Mouse (Mus musculus) midbrain, embryonic 11.5 days (tissue): Measurements from ENCODE around the gene Gm28043. TPM values are rescaled to one million over a fixed set of nuclear protein-coding genes. Genes with fewer than 3 reads are reported as not detected.
A peak's percentile ranks its signal among the peaks of the same experiment; 100 is the strongest.

Source experiments
- ATAC-seq: fragments of 200-750 bp; cut with Nextera tagmentation; 2 replicates; pipeline ENCODE4 v1.8.0; 2017; ENCODE audit warnings: moderate TSS enrichment, moderate library complexity; ENCODE audit not compliant: low FRiP score
- DNase-seq: peaks from one replicate; pipeline ENCODE4 v3.0.0; 2015; ENCODE audit warnings: low spot score; ENCODE audit errors: missing footprints
- H3K27ac ChIP-seq: fragments of 300-500 bp; sonication (generic); 2 replicates; pipeline ENCODE4 v1.5.1; 2014; ENCODE audit warnings: low read depth, low read length
- H3K27me3 ChIP-seq: fragments of 300-500 bp; sonication (generic); 2 replicates; pipeline ENCODE4 v1.6.1; 2014; ENCODE audit warnings: mild to moderate bottlenecking, low read length, moderate library complexity, mixed read lengths; ENCODE audit not compliant: control insufficient read depth, insufficient read depth
- H3K36me3 ChIP-seq: fragments of 300-500 bp; sonication (generic); 2 replicates; pipeline ENCODE4 v1.6.1; 2014; ENCODE audit warnings: mild to moderate bottlenecking, low read length, moderate library complexity, mixed read lengths; ENCODE audit not compliant: control insufficient read depth, insufficient read depth
- H3K4me1 ChIP-seq: fragments of 300-500 bp; sonication (generic); 2 replicates; pipeline ENCODE4 v1.6.1; 2014; ENCODE audit warnings: low read length; ENCODE audit not compliant: control insufficient read depth, insufficient read depth
- H3K4me2 ChIP-seq: fragments of 300-500 bp; sonication (generic); 2 replicates; pipeline ENCODE4 v1.6.1; 2014; ENCODE audit warnings: mild to moderate bottlenecking, moderate library complexity
- H3K4me3 ChIP-seq: fragments of 300-500 bp; sonication (generic); 2 replicates; pipeline ENCODE4 v1.5.1; 2014; ENCODE audit warnings: low read depth, low read length
- H3K9ac ChIP-seq: fragments of 300-500 bp; sonication (generic); 2 replicates; pipeline ENCODE4 v1.6.1; 2014; ENCODE audit warnings: low read length
- H3K9me3 ChIP-seq: fragments of 300-500 bp; sonication (generic); 2 replicates; pipeline ENCODE4 v1.6.1; 2016; ENCODE audit warnings: low read length; ENCODE audit not compliant: control insufficient read depth
- WGBS: fragments of 180-500 bp; shearing (Covaris S2); extraction: QIAGEN DNeasy Blood & Tissue Kit; methylation state at CpG from one replicate; pipeline ENCODE4 v1.1.7; 2014; 5-methylcytosine and 5-hydroxymethylcytosine counted together
- microRNA-seq: library from miRNA; unstranded; fragments of <30 nt; microRNA quantifications from one replicate; pipeline ENCODE4, GENCODE M21; 2017
- polyA plus RNA-seq: library from polyadenylated mRNA; unstranded; fragments of >200 nt; fragmentation: Nextera tagmentation; extraction: Ambion mirVana; gene quantifications from 2 replicates; pipeline ENCODE4 v1.2.1, GENCODE M21; 2014

Gm28043 gene
- polyA plus RNA-seq, 1 experiment from 2014 or later = 2.2 TPM

DNA sequence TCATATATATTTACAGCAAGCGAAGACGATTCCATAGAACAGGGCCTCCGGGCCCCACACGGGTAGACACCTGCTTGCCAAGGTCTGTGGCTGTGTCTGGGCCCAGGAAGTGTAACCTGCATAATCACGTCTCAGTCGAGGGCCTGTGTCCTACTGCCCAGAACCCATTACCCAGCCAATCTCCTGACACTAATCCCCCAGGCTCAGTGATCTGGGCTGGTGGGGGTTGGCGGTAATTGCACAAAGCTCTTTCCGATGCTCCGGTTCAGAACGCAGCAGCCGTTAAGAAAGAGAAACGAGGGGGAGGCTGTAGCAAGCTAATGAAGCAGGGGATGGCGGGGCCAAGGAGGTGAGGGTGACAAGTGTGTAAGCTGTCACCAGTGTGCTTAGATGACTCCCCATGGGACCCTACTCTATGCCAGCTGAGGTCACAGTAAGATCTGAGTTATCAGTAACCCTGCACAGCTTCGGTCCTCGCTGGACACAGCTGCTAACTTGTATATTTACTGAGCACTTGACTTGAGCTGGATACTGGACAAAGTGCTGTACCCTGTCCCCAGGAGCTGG is 121.9 kb downstream of the Gm28043 start:
- H3K4me2 ChIP-seq = no peak overlapping the region

GRCm38 (mm10) chr17:29737849-29738804 is 123.5 kb downstream of the Gm28043 start:
- H3K4me2 ChIP-seq = no peak overlapping the region
- 0 out of 2 replicates have a peak overlapping the region, but pooled peaks have one; percentile 3 for H3K9ac ChIP-seq
- H3K27me3 ChIP-seq = no peaks in the 10 kb centered on the region
- H3K9me3 ChIP-seq = no peaks in the 10 kb centered on the region
- 66% methylated on average over 22 of the region's 22 CpGs for WGBS
- DNase-seq (no peak), ATAC-seq (peak; percentile 80)
- H3K4me1 ChIP-seq = peaks cover 14% of the 10 kb centered on the region; the same call in 1 of the 2 replicates
- H3K36me3 ChIP-seq = no peaks in the 10 kb centered on the region
- H3K4me3 ChIP-seq = no peak overlapping the region
- H3K27ac ChIP-seq = 0 out of 2 replicates have a peak overlapping the region, but pooled peaks have one; percentile 27

More for the DNA sequence above, 121.9 kb downstream of the Gm28043 start:
- H3K4me3 ChIP-seq = no peak overlapping the region
- H3K27ac ChIP-seq = peak overlapping the region; percentile 73
- DNase-seq (peak; percentile 91), ATAC-seq (peak; percentile 56)
- H3K36me3 ChIP-seq = no peaks in the 10 kb centered on the region
- no peaks in the 10 kb centered on the region for H3K9me3 ChIP-seq
- H3K9ac ChIP-seq = peak overlapping the region; percentile 24
- 25% methylated on average over 15 of the region's 15 CpGs for WGBS
- peaks cover 17% of the 10 kb centered on the region for H3K4me1 ChIP-seq
- H3K27me3 ChIP-seq = no peaks in the 10 kb centered on the region

GRCm38 (mm10) chr17:29747466-29747865 is 132.8 kb downstream of the Gm28043 start:
- DNase-seq = no peak
- H3K27ac ChIP-seq = no peak overlapping the region
- no peak for ATAC-seq
- H3K4me2 ChIP-seq = no peak overlapping the region
- H3K4me3 ChIP-seq = no peak overlapping the region
- H3K9ac ChIP-seq = no peak overlapping the region
- no peaks in the 10 kb centered on the region for H3K36me3 ChIP-seq
- no peaks in the 10 kb centered on the region; the same call in 1 of the 2 replicates for H3K4me1 ChIP-seq
- H3K9me3 ChIP-seq = no peaks in the 10 kb centered on the region
- no peaks in the 10 kb centered on the region for H3K27me3 ChIP-seq
- WGBS = 63% methylated on average over 6 of the region's 6 CpGs

Small RNA genes within 50 kb of the gene (microRNA-seq; reads per million reads assigned to microRNA genes)
- gene Mir7667 = not detected

Other genes starting within 250 kb of the Gm28043 start
- 16.0 and 19.7 TPM in 2 replicates for gene Pim1, start 124.1 kb upstream of the Gm28043 start, polyA plus RNA-seq
- gene Gm17657, start 65.2 kb upstream of the Gm28043 start, polyA plus RNA-seq = not detected in 2 replicates
- gene Tbc1d22b, start 65.1 kb upstream of the Gm28043 start, polyA plus RNA-seq = 16.8 and 18.8 TPM in 2 replicates
- gene Tmem217, start 62.5 kb upstream of the Gm28043 start, polyA plus RNA-seq = 0.14 and 0.51 TPM in 2 replicates
- 106 and 111 TPM in 2 replicates for gene Rnf8, start 86 bp upstream of the Gm28043 start, polyA plus RNA-seq
- gene Cmtr1, start 45.7 kb downstream of the Gm28043 start, polyA plus RNA-seq = 144 and 150 TPM in 2 replicates
- gene Ccdc167, start 102.2 kb downstream of the Gm28043 start, polyA plus RNA-seq = 13.5 and 17.0 TPM in 2 replicates